Mouse (Mus musculus): ENCODE measurements at regions not wholly inside any gene's neighbourhood (a gene's known extent, or its start where the extent isn't known, plus 50 kb on each side); places are given as distances from the start of the nearest gene placed in this dataset.

GRCm38 (mm10) chr6:143498764-143499163, 331.7 kb downstream of the Etnk1 start:
- Histone ChIP-seq H3K9me3 (replicated peaks; ENCODE audit: control insufficient read depth, low read length) (no peaks in the 10 kb centered on the region), H3K4me3 (ENCODE audit: low read depth, low read length) (no peak overlapping the region), H3K36me3 (ENCODE audit: control insufficient read depth, insufficient read depth) (no peaks in the 10 kb centered on the region), H3K4me1 (ENCODE audit: control insufficient read depth, low read depth, low read length) (no peaks in the 10 kb centered on the region), H3K4me2 (ENCODE audit: low read depth, low read length) (no peak overlapping the region), H3K9ac (ENCODE audit: low read depth, low read length) (no peak overlapping the region), H3K27me3 (ENCODE audit: control insufficient read depth, insufficient read depth, low read depth, low read length) (no peaks in the 10 kb centered on the region), H3K27ac (ENCODE audit: low read length) (no peak overlapping the region)
- 71% methylated on average over 14 of the region's 14 CpGs for WGBS (ENCODE audit: insufficient replicate concordance)
- ATAC-seq (ENCODE audit: low read depth) = no peak

- H3K4me3 ChIP-seq (ENCODE audit: low read depth, low read length) = no peak overlapping the region
- no peak overlapping the region for H3K9ac ChIP-seq (ENCODE audit: low read depth, low read length)
- no peaks in the 10 kb centered on the region for H3K36me3 ChIP-seq (ENCODE audit: control insufficient read depth, insufficient read depth)
- H3K27me3 ChIP-seq (ENCODE audit: control insufficient read depth, insufficient read depth, low read depth, low read length) = no peaks in the 10 kb centered on the region
- H3K4me2 ChIP-seq (ENCODE audit: low read depth, low read length) = no peak overlapping the region
- H3K27ac ChIP-seq (ENCODE audit: low read length) = no peak overlapping the region
- ATAC-seq (ENCODE audit: low read depth) = no peak
- no peaks in the 10 kb centered on the region for H3K9me3 ChIP-seq (replicated peaks; ENCODE audit: control insufficient read depth, low read length)
- no peaks in the 10 kb centered on the region for H3K4me1 ChIP-seq (ENCODE audit: control insufficient read depth, low read depth, low read length)
- 78% methylated on average over 19 of the region's 19 CpGs for WGBS (ENCODE audit: insufficient replicate concordance)
Observed at GRCm38 (mm10) chr6:143499259-143500043, 332.4 kb downstream of the Etnk1 start.

DNA sequence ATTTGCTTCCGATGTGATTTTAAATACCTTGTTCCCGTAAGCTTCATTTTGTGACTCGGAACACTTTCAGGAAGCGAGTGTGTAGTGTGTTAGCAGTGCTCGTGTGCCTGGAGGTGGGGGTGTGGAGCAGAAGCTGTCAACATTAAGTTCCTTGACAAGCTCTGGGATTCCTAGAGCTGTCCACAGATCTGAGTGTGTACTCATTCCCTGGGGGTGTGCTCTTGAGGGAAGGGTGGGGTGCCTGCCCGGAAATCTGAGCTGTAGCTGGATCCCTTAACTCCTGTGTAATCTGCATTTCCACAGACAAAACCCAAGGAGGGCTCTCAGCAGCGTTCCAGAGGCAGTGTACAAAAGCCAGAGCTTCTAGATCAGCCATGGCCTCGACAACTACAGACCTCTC, 335.8 kb downstream of the Etnk1 start:
- no peak overlapping the region for H3K9ac ChIP-seq (ENCODE audit: low read depth, low read length)
- WGBS (ENCODE audit: insufficient replicate concordance) = 54% methylated on average over 8 of the region's 8 CpGs
- no peak overlapping the region for H3K4me2 ChIP-seq (ENCODE audit: low read depth, low read length)
- H3K27ac ChIP-seq (ENCODE audit: low read length) = no peak overlapping the region
- no peaks in the 10 kb centered on the region for H3K9me3 ChIP-seq (replicated peaks; ENCODE audit: control insufficient read depth, low read length)
- H3K4me1 ChIP-seq (ENCODE audit: control insufficient read depth, low read depth, low read length) = no peaks in the 10 kb centered on the region
- no peak overlapping the region for H3K4me3 ChIP-seq (ENCODE audit: low read depth, low read length)
- H3K27me3 ChIP-seq (ENCODE audit: control insufficient read depth, insufficient read depth, low read depth, low read length) = no peaks in the 10 kb centered on the region
- no peak for ATAC-seq (ENCODE audit: low read depth)
- H3K36me3 ChIP-seq (ENCODE audit: control insufficient read depth, insufficient read depth) = no peaks in the 10 kb centered on the region

DNA sequence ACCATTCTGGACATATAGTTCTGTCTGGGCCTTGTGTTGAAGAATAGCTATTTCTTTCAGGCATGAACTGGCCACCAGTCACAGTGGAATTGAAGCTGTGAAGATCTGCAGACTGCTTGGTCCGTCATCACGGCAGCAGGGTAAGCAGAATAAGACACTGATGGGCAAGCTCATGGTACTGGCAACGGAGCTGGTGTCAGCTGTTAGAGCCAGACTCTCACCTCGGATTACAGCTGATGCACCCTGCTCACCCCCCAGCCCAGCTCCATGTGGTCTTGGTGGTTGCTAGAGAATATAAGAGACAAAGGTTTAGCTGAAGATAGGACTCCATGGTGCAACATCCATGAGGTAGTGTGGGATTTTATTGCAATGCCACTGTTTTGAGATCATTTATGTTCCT, 336.9 kb downstream of the Etnk1 start:
- Histone ChIP-seq H3K4me1 (ENCODE audit: control insufficient read depth, low read depth, low read length) (no peaks in the 10 kb centered on the region), H3K9ac (ENCODE audit: low read depth, low read length) (no peak overlapping the region), H3K27me3 (ENCODE audit: control insufficient read depth, insufficient read depth, low read depth, low read length) (no peaks in the 10 kb centered on the region), H3K9me3 (replicated peaks; ENCODE audit: control insufficient read depth, low read length) (no peaks in the 10 kb centered on the region), H3K4me2 (ENCODE audit: low read depth, low read length) (no peak overlapping the region), H3K36me3 (ENCODE audit: control insufficient read depth, insufficient read depth) (no peaks in the 10 kb centered on the region), H3K27ac (ENCODE audit: low read length) (no peak overlapping the region), H3K4me3 (ENCODE audit: low read depth, low read length) (no peak overlapping the region)
- no peak for ATAC-seq (ENCODE audit: low read depth)
- 70% methylated on average over 4 of the region's 4 CpGs for WGBS (ENCODE audit: insufficient replicate concordance)

- H3K9me3 ChIP-seq (replicated peaks; ENCODE audit: control insufficient read depth, low read length) = 0 out of 2 replicates have a peak, but pooled peaks cover 2% of the 10 kb centered on the region
- H3K27ac ChIP-seq (ENCODE audit: low read length) = no peak overlapping the region
- H3K4me2 ChIP-seq (ENCODE audit: low read depth, low read length) = no peak overlapping the region
- no peaks in the 10 kb centered on the region for H3K36me3 ChIP-seq (ENCODE audit: control insufficient read depth, insufficient read depth)
- H3K9ac ChIP-seq (ENCODE audit: low read depth, low read length) = no peak overlapping the region
- 67% methylated on average over 5 of the region's 5 CpGs for WGBS (ENCODE audit: insufficient replicate concordance)
- H3K4me1 ChIP-seq (ENCODE audit: control insufficient read depth, low read depth, low read length) = no peaks in the 10 kb centered on the region
- H3K27me3 ChIP-seq (ENCODE audit: control insufficient read depth, insufficient read depth, low read depth, low read length) = no peaks in the 10 kb centered on the region
- H3K4me3 ChIP-seq (ENCODE audit: low read depth, low read length) = no peak overlapping the region
- ATAC-seq (ENCODE audit: low read depth) = no peak
Observed at GRCm38 (mm10) chr6:143513459-143513858, 346.4 kb downstream of the Etnk1 start.

- Histone ChIP-seq H3K27ac (ENCODE audit: low read length) (no peak overlapping the region), H3K4me2 (ENCODE audit: low read depth, low read length) (no peak overlapping the region), H3K4me1 (ENCODE audit: control insufficient read depth, low read depth, low read length) (no peaks in the 10 kb centered on the region), H3K4me3 (ENCODE audit: low read depth, low read length) (no peak overlapping the region), H3K9ac (ENCODE audit: low read depth, low read length) (no peak overlapping the region), H3K9me3 (replicated peaks; ENCODE audit: control insufficient read depth, low read length) (0 out of 2 replicates have a peak, but pooled peaks cover 2% of the 10 kb centered on the region), H3K27me3 (ENCODE audit: control insufficient read depth, insufficient read depth, low read depth, low read length) (no peaks in the 10 kb centered on the region), H3K36me3 (ENCODE audit: control insufficient read depth, insufficient read depth) (no peaks in the 10 kb centered on the region)
- 68% methylated on average over 12 of the region's 12 CpGs for WGBS (ENCODE audit: insufficient replicate concordance)
- ATAC-seq (ENCODE audit: low read depth) = no peak
Observed at GRCm38 (mm10) chr6:143515137-143515536, 348.1 kb downstream of the Etnk1 start.

- Histone ChIP-seq H3K9me3 (replicated peaks; ENCODE audit: control insufficient read depth, low read length) (0 out of 2 replicates have a peak, but pooled peaks cover 2% of the 10 kb centered on the region), H3K4me2 (ENCODE audit: low read depth, low read length) (no peak overlapping the region), H3K36me3 (ENCODE audit: control insufficient read depth, insufficient read depth) (no peaks in the 10 kb centered on the region), H3K4me3 (ENCODE audit: low read depth, low read length) (no peak overlapping the region), H3K27me3 (ENCODE audit: control insufficient read depth, insufficient read depth, low read depth, low read length) (no peaks in the 10 kb centered on the region), H3K4me1 (ENCODE audit: control insufficient read depth, low read depth, low read length) (no peaks in the 10 kb centered on the region), H3K27ac (ENCODE audit: low read length) (no peak overlapping the region), H3K9ac (ENCODE audit: low read depth, low read length) (no peak overlapping the region)
- ATAC-seq (ENCODE audit: low read depth) = no peak
- 44% methylated on average over 1 of the region's 1 CpGs for WGBS (ENCODE audit: insufficient replicate concordance)
Observed at GRCm38 (mm10) chr6:143516746-143517145, 349.7 kb downstream of the Etnk1 start.

DNA sequence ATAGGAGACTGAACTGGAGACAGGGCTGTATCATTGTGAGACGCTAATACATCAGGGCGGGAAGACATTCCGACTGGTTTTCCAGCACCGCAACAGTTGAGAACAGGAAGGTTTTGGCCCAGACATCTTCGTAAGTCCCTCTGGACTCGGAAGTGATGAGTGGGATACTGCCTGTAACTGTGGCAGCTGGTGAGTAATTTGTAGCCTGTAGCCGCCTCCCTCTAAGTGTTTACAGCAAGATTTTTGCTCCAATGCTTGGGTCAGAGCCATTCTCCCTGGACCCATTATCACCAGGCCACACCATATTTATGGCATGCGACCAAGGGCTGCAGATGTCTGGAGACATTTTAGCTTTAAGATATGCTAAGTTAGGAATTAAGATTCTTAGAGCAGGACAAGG, 351.5 kb downstream of the Etnk1 start:
- 73% methylated on average over 8 of the region's 8 CpGs for WGBS (ENCODE audit: insufficient replicate concordance)
- ATAC-seq (ENCODE audit: low read depth) = no peak

DNA sequence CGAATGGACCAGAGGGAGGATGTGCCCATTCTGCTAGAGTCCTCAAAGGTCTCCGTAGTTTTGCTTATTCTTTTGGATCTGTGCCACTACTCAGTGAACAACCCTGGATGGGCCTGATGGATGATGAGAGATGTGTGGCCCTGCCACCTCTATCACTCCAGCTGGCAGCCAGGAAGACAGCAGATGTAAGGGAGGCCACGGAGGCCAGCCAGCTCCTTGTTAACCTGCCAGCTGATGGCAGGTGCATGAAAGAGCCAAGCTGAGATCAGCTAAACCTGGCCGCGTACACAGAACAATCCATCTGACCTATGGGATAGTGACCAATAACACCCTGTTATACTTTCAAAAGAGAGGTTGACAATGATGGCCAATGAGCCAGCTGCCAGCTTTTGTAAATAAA, 352.6 kb downstream of the Etnk1 start:
- no peak for ATAC-seq (ENCODE audit: low read depth)
- Histone ChIP-seq H3K9ac (ENCODE audit: low read depth, low read length) (no peak overlapping the region), H3K36me3 (ENCODE audit: control insufficient read depth, insufficient read depth) (no peaks in the 10 kb centered on the region), H3K9me3 (replicated peaks; ENCODE audit: control insufficient read depth, low read length) (no peaks in the 10 kb centered on the region), H3K27ac (ENCODE audit: low read length) (no peak overlapping the region), H3K4me3 (ENCODE audit: low read depth, low read length) (no peak overlapping the region), H3K4me1 (ENCODE audit: control insufficient read depth, low read depth, low read length) (no peaks in the 10 kb centered on the region), H3K27me3 (ENCODE audit: control insufficient read depth, insufficient read depth, low read depth, low read length) (no peaks in the 10 kb centered on the region), H3K4me2 (ENCODE audit: low read depth, low read length) (no peak overlapping the region)
- WGBS (ENCODE audit: insufficient replicate concordance) = 55% methylated on average over 5 of the region's 5 CpGs

More for the DNA sequence above, 351.5 kb downstream of the Etnk1 start:
- Histone ChIP-seq H3K36me3 (ENCODE audit: control insufficient read depth, insufficient read depth) (no peaks in the 10 kb centered on the region), H3K9me3 (replicated peaks; ENCODE audit: control insufficient read depth, low read length) (no peaks in the 10 kb centered on the region), H3K4me3 (ENCODE audit: low read depth, low read length) (no peak overlapping the region), H3K9ac (ENCODE audit: low read depth, low read length) (no peak overlapping the region), H3K4me2 (ENCODE audit: low read depth, low read length) (no peak overlapping the region), H3K27ac (ENCODE audit: low read length) (no peak overlapping the region), H3K4me1 (ENCODE audit: control insufficient read depth, low read depth, low read length) (no peaks in the 10 kb centered on the region), H3K27me3 (ENCODE audit: control insufficient read depth, insufficient read depth, low read depth, low read length) (no peaks in the 10 kb centered on the region)

Measured in liver, embryonic 16.5 days (tissue).